Mouse (Mus musculus) kidney, postnatal 4 days (tissue): Measurements from ENCODE around the gene Kcnip1.

ENCODE experiments used
- DNase-seq, 2 experiments: peaks; one replicate each; pipeline ENCODE4 v3.0.0; 2021; ENCODE audit warnings: mixed read lengths in 2 of 2

Gene Kcnip1

DNA sequence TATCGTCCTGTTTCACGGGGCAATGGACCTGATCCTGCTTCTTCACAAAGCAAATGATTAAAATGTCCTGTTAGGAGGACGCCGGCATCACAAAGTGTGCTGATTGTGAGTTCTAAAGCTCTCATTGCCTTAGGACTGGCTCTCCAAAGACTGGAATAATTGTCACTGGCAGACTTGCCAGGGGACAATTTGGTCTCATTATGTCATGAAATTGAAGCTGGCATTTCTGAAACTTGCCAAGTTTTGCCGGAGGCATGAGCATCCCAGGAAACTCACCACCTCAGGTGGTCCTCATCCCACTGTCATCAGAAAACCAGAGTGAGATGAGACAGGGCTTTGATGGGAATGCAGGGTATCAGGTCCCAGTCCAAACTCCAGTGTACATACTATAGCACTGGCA, 171.6 kb downstream of the Kcnip1 start:
- no peak for DNase-seq

DNA sequence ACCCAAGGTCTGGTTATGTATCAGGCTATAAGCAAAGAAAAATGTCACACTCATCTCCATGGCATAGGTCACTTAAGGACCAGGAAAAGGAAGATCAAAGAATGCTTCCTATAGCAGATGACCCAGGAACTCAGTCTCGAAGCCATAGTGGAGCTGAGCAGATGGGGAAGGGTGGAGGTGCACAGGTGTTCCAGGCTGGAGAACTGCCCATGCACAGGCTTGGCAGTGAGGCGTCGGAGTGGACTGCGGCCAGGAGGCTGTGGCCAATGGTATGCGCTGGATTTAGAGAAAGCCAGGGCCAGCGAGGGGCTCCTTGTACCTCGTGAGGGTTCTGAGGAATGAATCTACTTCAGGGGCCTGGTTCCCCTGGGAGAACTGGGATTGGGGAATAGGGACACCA, 172.1 kb downstream of the Kcnip1 start:
- DNase-seq = no peak

DNA sequence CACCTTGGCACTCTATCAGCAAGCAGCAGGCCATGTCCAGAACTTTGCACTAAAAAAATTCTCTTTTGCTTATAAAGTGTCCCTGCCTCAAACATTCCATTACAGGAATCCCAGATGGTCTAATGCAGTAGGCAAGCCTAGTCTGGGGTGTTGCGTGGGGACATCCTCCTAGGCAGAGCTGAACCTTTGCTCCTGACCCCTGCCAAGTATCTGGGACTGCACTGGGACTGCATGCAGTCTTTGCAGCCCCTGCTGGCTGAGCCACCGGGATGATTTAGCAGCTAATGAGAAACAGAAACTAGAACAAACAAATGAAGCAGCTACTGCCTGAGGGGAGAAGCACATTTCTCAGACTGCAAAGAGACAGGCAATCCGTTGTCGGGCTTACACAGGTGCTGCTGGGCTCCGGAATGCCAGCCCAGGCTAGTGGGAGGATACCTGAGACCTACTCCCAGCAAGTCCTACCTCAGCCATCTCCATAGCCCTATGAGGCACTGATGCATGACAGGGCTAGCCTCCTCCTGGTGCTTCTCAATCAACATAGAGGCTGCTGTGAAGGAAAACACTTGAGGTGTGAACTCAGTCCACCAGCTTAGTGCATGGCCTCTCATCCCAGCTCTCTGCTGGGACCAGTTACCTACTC, 174.0 kb downstream of the Kcnip1 start:
- DNase-seq = no peak

DNA sequence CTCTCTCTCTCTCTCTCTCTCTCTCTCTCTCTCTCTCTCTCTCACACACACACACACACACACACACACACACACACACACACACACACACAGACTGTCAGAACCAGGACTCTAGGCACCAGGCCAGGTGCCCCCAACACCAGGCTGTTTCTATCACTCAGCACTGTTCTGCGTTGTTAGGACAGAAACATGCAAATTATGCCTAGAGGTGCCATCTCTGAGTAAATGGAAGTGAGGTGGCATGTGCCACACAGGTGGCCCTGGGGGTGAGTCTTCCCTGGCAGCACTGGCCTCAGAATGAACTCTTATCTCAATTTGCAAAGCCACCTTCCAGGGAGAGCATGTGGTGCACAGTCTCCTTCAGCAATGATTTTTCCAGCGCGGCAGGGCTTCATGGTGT, 176.9 kb downstream of the Kcnip1 start:
- DNase-seq = no peak

DNA sequence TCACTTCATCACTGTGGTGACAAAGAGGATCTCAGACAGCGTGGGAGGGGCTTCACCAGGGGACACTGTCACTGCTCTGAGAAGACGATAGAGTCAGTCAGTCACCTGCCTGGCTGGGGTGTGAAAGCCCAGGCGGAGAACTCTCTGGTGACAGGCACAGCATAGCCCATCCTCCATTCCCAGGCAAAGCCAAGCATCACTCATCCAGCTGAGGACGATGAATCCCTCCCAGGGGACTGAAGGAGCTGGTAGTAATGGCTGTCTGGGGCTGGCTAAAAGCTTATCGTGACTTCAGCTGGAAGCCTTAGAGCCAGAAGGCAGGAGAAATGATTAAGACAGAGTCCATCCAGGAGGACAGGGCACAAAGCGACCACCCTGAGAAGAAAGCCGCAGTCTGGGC, 182.8 kb downstream of the Kcnip1 start:
- no peak for DNase-seq

GRCm38 (mm10) chr11:33803093-33803492, 189.9 kb downstream of the Kcnip1 start:
- DNase-seq = no peak

- DNase-seq = no peak
These were observed 192.4 kb downstream of the Kcnip1 start for GRCm38 (mm10) chr11:33800436-33801088.

DNA sequence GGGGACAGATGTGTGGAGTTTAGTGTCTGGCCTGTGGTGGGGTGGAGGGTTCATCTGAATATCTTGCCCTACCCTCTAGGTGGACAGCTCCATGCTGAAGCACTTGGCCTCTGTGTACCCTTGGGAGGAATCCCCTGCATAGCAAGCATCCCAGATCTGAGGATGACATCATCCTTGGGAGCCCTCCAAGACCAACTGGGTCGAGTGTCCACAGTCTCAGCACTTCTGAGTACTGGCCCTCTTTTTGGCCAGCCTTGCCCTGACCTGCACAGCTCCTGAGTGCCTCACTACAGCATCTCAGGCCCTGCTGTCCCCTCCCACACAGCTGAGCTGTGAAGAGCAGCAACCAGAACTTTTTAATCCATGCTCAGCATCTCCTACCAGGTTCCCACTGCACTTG, 193.0 kb downstream of the Kcnip1 start:
- DNase-seq = no peak

DNA sequence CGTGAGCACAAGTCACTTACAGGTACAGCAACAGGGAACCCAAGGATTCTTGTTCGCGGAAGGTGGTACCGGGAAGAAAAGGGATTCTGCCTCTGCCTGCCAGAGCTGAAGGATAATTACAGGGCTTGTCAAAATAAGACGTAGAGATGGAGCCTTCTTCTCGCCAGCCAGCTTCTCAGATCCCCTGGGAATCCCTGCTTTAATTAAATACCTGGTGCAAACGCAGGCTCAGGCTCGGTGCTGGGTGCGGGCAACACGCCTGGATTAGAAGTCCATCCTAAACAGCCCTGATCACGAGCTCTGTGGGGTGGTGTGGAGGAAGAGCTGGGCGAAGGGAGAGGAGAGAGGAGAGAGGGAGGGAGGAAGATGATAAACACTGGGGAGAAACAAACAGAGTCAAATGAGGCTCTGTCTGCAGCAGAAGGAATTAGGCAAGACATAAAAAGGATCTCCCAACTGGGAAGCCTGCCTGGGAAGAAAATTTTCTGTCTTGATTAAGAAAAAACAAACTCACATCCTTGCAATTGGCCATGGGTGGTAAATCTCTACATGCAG, 194.8 kb downstream of the Kcnip1 start:
- no peak for DNase-seq

DNA sequence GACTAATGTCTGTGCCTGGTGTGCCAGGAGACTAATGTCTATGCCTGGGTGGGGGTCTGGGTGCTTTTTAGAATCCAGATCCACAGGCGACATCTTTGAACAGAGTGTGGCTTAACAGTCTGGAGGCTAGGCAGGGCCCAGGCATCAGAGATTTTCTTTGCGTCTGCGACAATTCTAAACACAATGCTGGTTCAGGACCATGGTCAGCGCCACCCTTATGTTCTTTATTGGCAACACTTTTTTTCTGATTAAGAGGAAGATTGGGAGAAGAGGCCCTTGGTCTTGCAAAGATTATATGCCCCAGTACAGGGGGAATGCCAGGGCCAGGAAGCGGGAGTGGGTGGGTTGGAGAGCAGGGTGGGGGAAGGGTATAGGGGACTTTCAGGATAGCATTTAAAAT, 205.6 kb downstream of the Kcnip1 start:
- peak; percentile 87 to 88 for DNase-seq

- DNase-seq = no peak
These were observed 206.4 kb downstream of the Kcnip1 start for GRCm38 (mm10) chr11:33786572-33786971.

GRCm38 (mm10) chr11:33781561-33781971, 211.4 kb downstream of the Kcnip1 start:
- no peak for DNase-seq

GRCm38 (mm10) chr11:33780263-33780662, 212.7 kb downstream of the Kcnip1 start:
- no peak for DNase-seq

DNA sequence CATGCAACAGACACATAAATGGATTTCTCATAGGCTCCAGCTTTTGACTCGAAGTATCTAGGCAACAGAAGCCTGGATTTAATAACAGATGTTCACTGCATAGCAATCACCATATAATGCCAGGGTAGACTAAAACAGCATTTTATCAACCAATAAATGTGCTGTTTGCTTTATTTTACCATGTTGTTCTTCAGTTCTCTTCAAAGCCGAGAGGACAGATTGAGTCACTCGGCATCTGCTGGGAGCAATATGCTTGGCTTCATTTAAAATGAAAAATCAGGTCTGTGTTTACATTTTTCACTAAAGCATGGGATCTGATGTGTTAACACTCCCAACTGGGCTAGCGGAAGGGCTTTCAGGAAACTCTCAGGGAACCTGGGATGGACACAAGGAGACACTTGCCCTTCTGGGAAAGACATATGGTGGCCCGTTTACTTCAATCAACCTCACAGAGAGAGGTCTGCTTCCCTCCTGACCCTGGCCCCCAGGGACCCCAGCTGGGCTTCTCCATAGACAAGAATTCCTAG, 220.3 kb downstream of the Kcnip1 start:
- DNase-seq = no peak

DNA sequence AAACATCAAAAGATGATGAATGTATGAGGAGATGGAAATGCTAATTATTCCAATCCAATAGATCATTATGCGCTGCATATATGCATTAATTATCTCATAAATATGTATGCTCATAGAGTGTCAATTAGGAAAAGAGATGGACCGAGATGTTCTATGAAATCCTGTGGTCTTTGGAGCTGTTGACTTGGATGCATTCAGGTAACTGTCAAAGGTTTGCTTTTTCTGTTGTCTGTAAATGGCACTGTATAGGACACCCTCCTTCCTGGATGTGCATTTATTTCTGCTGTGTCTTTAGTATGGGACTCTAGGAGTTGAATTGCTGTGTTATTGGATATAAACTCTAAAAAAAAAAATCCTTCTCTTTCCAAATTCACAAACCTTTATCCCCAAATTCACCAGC, 220.9 kb downstream of the Kcnip1 start:
- DNase-seq = no peak

GRCm38 (mm10) chr11:33766976-33767938, 225.7 kb downstream of the Kcnip1 start:
- DNase-seq = no peak

DNA sequence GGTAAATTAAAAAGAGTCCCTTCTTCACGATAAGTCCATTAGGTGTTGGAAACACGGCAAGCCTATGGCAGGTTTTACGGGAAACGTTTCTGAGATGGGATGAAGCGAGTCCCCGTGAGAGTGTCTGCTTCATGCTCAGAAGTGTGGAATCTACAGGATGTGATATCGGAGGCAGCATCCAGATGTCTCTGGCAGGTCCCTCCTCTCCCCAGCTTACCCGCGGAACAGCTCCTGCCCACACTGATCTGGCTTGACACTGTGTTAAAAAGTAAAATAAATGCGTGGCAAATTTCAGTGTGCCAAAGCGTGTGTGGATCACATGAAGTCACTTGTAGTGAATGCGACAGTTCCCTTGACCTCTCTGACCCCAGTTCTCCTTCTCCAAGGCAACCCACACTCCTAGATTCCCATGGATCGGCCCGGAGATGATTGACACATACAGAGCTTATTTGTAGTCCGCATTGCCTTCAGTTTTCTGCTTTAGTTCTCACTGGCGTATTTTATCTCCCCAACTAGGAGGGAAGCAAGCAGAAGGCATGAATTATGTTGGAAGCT, 231.7 kb downstream of the Kcnip1 start:
- no peak for DNase-seq

DNA sequence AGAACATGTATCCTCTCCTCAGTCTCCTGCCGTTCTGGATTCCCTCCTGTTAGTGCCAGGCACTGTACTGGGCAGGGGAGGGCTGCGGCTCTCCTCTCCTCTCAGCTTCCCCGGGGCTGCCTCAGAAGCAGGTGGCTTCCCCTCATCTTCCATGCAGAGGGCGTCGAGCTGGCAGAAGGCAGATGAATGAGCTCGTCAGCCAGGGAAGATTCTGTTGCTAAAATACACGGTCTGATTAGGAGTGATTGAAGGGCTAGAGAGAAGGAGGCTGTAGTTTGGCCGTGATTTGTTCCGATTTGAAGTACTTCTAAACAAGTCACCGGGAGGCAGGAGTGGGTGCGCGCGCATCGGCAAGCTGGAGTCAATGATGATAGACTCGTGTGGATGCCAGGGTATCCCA, 236.3 kb downstream of the Kcnip1 start:
- DNase-seq = no peak

DNA sequence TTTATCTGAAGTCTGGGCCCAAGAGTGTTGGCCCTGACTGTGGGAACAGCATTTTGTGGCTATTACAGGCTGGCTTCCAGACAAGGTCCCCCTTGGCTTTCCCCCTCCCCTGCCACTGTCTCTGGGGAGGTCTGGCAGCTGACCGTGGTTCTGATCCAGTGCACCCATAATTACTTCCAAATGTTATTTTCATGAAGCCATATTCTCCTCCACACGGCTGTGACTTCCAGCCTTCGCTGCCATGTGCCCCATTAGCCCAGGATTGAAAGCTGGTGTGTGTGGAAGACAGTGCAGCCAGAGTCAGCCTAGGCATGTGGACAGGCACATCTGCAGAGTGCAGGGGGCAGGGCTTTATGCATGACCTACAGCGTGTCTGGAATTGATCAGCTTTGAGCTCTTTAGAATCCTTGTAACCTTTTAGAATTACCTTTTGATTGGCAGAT, 240.5 kb downstream of the Kcnip1 start:
- no peak for DNase-seq

DNA sequence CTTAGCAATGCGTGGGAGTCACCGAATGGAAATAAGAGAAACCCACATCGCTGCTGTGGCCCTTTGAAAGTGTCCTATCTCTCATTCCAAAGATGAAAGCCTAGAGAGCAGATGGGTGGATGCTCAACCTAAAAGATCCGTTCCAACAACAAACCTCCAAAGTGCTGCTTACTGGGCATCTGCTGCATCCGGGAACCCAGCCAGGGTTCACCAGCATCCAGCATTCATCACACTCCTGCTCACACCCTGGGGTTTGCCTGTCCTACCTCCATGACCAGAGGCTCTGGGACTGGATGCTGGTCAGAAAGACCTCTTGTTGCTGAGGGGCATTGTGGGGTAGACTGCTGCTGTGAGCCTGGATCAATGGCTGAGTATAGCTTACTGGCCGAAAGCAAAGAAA, 241.4 kb downstream of the Kcnip1 start:
- no peak for DNase-seq

DNA sequence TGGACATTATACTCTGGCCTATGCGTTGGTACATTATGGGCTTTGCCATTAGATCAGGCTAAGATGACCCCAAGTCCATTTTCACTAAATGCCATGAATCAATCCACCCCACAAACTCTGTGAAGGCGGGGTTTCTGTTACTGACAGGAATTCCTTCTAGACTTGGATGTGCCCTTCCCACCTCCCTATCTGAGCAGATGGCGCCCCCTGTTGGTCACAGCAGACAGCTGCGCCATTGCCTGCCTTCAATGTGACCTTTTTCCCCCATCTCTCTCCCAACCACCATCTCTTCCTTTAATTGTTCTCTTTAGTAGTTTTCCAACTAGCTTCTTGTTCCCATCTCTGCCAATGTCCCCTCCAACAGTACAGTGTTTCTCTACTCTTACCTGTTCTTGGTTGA, 243.0 kb downstream of the Kcnip1 start:
- no peak for DNase-seq

DNA sequence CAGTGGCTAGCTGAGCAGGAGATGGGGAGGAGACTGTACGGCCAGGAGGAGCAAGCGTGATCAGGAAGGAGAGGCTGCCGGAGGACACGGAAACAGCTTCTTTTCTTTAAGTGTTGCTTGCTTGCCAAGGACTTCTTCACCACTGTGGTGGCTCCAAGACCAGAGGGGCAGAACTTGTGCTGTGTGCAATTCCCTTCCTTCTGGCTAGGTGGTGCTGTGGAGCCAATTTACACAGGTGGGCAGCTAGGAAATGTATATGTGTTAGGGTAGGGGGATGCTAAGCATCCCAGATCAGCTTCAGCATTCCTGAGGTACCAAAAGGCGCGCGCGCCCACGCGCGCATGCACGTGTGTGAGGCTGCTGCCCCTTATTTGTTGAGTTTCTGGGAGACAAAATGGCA, 243.5 kb downstream of the Kcnip1 start:
- DNase-seq = no peak

DNA sequence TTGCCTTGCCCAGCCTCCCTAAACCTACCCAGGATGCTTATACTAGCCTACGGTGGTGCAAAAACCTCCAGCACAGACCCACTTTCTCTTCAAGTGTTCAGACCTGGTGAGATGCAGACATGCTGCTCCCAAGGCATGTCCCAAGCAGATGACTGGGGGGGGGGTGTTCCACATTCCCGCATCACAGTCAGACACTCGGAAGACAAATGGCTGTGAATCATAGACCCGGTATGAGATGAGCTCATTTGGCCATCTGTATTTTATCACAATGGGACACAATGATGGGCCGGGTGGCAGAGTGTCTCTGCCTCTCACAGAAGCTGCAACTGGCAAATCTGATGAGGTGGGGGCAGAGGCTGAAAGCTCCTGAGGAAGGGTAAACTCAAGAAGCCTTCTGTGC, 244.2 kb downstream of the Kcnip1 start:
- no peak for DNase-seq
